Mouse (Mus musculus): ENCODE data around the gene Tstd1. TPM values are rescaled to one million over a fixed set of nuclear protein-coding genes. Genes with fewer than 3 reads are reported as not detected.

The Tstd1 gene
- 3.8 TPM for polyA plus RNA-seq (2017; shearing (Covaris generic))

GRCm38 (mm10) chr1:171418660-171419059, at the start of gene Tstd1:
Gene Tstd1 (plus strand): TSS chr1:171418872.

GRCm38 (mm10) chr1:171369845-171370556, 48.7 kb upstream of the Tstd1 start, which contains the start of gene Nectin4:
Gene Nectin4 (plus strand): TSS chr1:171370099.

GRCm38 (mm10) chr1:171388376-171389102, 30.1 kb upstream of the Tstd1 start, which contains the start of gene Arhgap30:
Gene Arhgap30 (plus strand): TSS chr1:171388954.

GRCm38 (mm10) chr1:171410947-171411484, 7.7 kb upstream of the Tstd1 start, which contains the start of gene Usf1:
Gene Usf1 (plus strand): TSS chr1:171411313.

GRCm38 (mm10) chr1:171437264-171438013, 18.8 kb downstream of the Tstd1 start, which contains the start of gene F11r:
Gene F11r (plus strand): TSS chr1:171437535.

Other genes with a start within 250 kb of the Tstd1 start
- gene Pcp4l1, start 222.6 kb upstream of the Tstd1 start, polyA plus RNA-seq (2017; shearing (Covaris generic)), result not detected
- gene Nr1i3, start 204.9 kb upstream of the Tstd1 start, polyA plus RNA-seq (2017; shearing (Covaris generic)), result 0.15 TPM
- gene Tomm40l, start 196.4 kb upstream of the Tstd1 start, polyA plus RNA-seq (2017; shearing (Covaris generic)), result 40.9 TPM
- 0.79 TPM for gene Apoa2, start 193.8 kb upstream of the Tstd1 start, polyA plus RNA-seq (2017; shearing (Covaris generic))
- gene Fcer1g, start 184.5 kb upstream of the Tstd1 start, polyA plus RNA-seq (2017; shearing (Covaris generic)), result 15.8 TPM
- not detected for gene Adamts4, start 168.5 kb upstream of the Tstd1 start, polyA plus RNA-seq (2017; shearing (Covaris generic))
- 200 TPM for gene Ndufs2, start 167.5 kb upstream of the Tstd1 start, polyA plus RNA-seq (2017; shearing (Covaris generic))
- 50.4 TPM for gene B4galt3, start 148.5 kb upstream of the Tstd1 start, polyA plus RNA-seq (2017; shearing (Covaris generic))
- gene Ppox, start 137.7 kb upstream of the Tstd1 start, polyA plus RNA-seq (2017; shearing (Covaris generic)), result 92.4 TPM
- 69.0 TPM for gene Usp21, start 130.9 kb upstream of the Tstd1 start, polyA plus RNA-seq (2017; shearing (Covaris generic))
- gene Ufc1, start 123.8 kb upstream of the Tstd1 start, polyA plus RNA-seq (2017; shearing (Covaris generic)), result 61.0 TPM
- gene Dedd, start 89.7 kb upstream of the Tstd1 start, polyA plus RNA-seq (2017; shearing (Covaris generic)), result 44.3 TPM
- 57.0 TPM for gene Nit1, start 73.2 kb upstream of the Tstd1 start, polyA plus RNA-seq (2017; shearing (Covaris generic))
- gene Pfdn2, start 73.2 kb upstream of the Tstd1 start, polyA plus RNA-seq (2017; shearing (Covaris generic)), result 115 TPM
- gene Klhdc9, start 58.1 kb upstream of the Tstd1 start, polyA plus RNA-seq (2017; shearing (Covaris generic)), result not detected
- gene Nectin4, start 48.8 kb upstream of the Tstd1 start, polyA plus RNA-seq (2017; shearing (Covaris generic)), result not detected
- 270 TPM for gene Arhgap30, start 29.9 kb upstream of the Tstd1 start, polyA plus RNA-seq (2017; shearing (Covaris generic))
- 108 TPM for gene Usf1, start 7.6 kb upstream of the Tstd1 start, polyA plus RNA-seq (2017; shearing (Covaris generic))
- 0.52 TPM for gene F11r, start 18.7 kb downstream of the Tstd1 start, polyA plus RNA-seq (2017; shearing (Covaris generic))
- 11.9 TPM for gene Alyref2, start 84.6 kb downstream of the Tstd1 start, polyA plus RNA-seq (2017; shearing (Covaris generic))
- gene Itln1, start 116.4 kb downstream of the Tstd1 start, polyA plus RNA-seq (2017; shearing (Covaris generic)), result not detected
- gene Cd244a, start 140.3 kb downstream of the Tstd1 start, polyA plus RNA-seq (2017; shearing (Covaris generic)), result 0.46 TPM
- 167 TPM for gene Ly9, start 188.5 kb downstream of the Tstd1 start, polyA plus RNA-seq (2017; shearing (Covaris generic))
- gene Slamf7, start 234.2 kb downstream of the Tstd1 start, polyA plus RNA-seq (2017; shearing (Covaris generic)), result 16.1 TPM